Mouse (Mus musculus) embryonic facial prominence, embryonic 11.5 days (tissue): ENCODE data around the gene Xpnpep2. TPM values are rescaled to one million over a fixed set of nuclear protein-coding genes. Genes with fewer than 3 reads are reported as not detected.

Experiments used
- polyA plus RNA-seq: library from polyadenylated mRNA; unstranded; fragments of >200 nt; fragmentation: Nextera tagmentation; extraction: Ambion mirVana; gene quantifications from 2 replicates; pipeline ENCODE4 v1.2.1, GENCODE M21; 2014

Xpnpep2 gene
- polyA plus RNA-seq, 1 experiment from 2014 or later: 2.7 TPM

Other genes starting within 250 kb of the Xpnpep2 start
- 35.8 and 37.4 TPM in 2 replicates for gene Smarca1, start 215.8 kb upstream of the Xpnpep2 start, polyA plus RNA-seq
- gene Ocrl, start 196.3 kb upstream of the Xpnpep2 start, polyA plus RNA-seq: 21.0 and 22.7 TPM in 2 replicates
- 3.2 and 3.8 TPM in 2 replicates for gene Apln, start 73.9 kb upstream of the Xpnpep2 start, polyA plus RNA-seq
- gene Sash3, start 37.7 kb downstream of the Xpnpep2 start, polyA plus RNA-seq: 1.5 and 1.8 TPM in 2 replicates
- 2.7 and 2.8 TPM in 2 replicates for gene Zdhhc9, start 100.2 kb downstream of the Xpnpep2 start, polyA plus RNA-seq
- gene Utp14a, start 148.1 kb downstream of the Xpnpep2 start, polyA plus RNA-seq: 23.8 and 27.5 TPM in 2 replicates
- 3.2 and 5.0 TPM in 2 replicates for gene Bcorl1, start 232.6 kb downstream of the Xpnpep2 start, polyA plus RNA-seq